In genomic region chr5:32413083-32413482, GRCm38 (mm10) we compare ENCODE assay signal across 8 mouse cellular contexts. TPM values are rescaled to one million over a fixed set of nuclear protein-coding genes. Genes with fewer than 3 reads are reported as not detected.
DNase-seq lines count a peak whose midpoint lies in the region; ATAC-seq lines count a peak whose summit lies in the region.

No protein-coding gene starts in this region.

- H3K9ac ChIP-seq in embryonic facial prominence, embryonic 12.5 days: no peak overlapping the region
- H3K9ac ChIP-seq in heart, embryonic 12.5 days: no peak overlapping the region
- H3K9ac ChIP-seq in limb, embryonic 12.5 days (replicated peaks): no peak overlapping the region

- H3K4me1 ChIP-seq in embryonic facial prominence, embryonic 12.5 days: peaks cover 28% of the 10 kb centered on the region
- H3K4me1 ChIP-seq in heart, embryonic 12.5 days (replicated peaks): peaks cover 61% of the 10 kb centered on the region
- H3K4me1 ChIP-seq in limb, embryonic 12.5 days (replicated peaks): peaks cover 38% of the 10 kb centered on the region

- no peaks in the 10 kb centered on the region for H3K9me3 ChIP-seq in embryonic facial prominence, embryonic 12.5 days
- H3K9me3 ChIP-seq in heart, embryonic 12.5 days (replicated peaks): no peaks in the 10 kb centered on the region
- no peaks in the 10 kb centered on the region for H3K9me3 ChIP-seq in limb, embryonic 12.5 days

- H3K27me3 ChIP-seq in embryonic facial prominence, embryonic 12.5 days: no peaks in the 10 kb centered on the region
- H3K27me3 ChIP-seq in heart, embryonic 12.5 days (replicated peaks): no peaks in the 10 kb centered on the region
- no peaks in the 10 kb centered on the region for H3K27me3 ChIP-seq in limb, embryonic 12.5 days

- WGBS in embryonic facial prominence, embryonic 12.5 days: 41% methylated on average over 2 of the region's 2 CpGs
- WGBS in heart, embryonic 12.5 days: 80% methylated on average over 2 of the region's 2 CpGs
- WGBS in limb, embryonic 12.5 days: 33% methylated on average over 2 of the region's 2 CpGs

- no peaks in the 10 kb centered on the region for H3K36me3 ChIP-seq in embryonic facial prominence, embryonic 12.5 days
- no peaks in the 10 kb centered on the region for H3K36me3 ChIP-seq in heart, embryonic 12.5 days
- H3K36me3 ChIP-seq in limb, embryonic 12.5 days: no peaks in the 10 kb centered on the region

- peak; percentile 24 for DNase-seq in kidney, adult 11 months
- no peak for DNase-seq in kidney, adult 18-20 months
- no peak for DNase-seq in left cerebral cortex, postnatal 25 days (ENCODE audit: low spot score in 2 of 2)
- DNase-seq in right cerebral cortex, adult 18-20 months: no peak
- no peak for DNase-seq in left cerebral cortex, adult 9 months (ENCODE audit: low spot score in 2 of 2)

- ATAC-seq in embryonic facial prominence, embryonic 12.5 days (ENCODE audit: insufficient number of reproducible peaks, insufficient read depth, low FRiP score, low TSS enrichment): no peak
- no peak for ATAC-seq in heart, embryonic 12.5 days (ENCODE audit: insufficient number of reproducible peaks, low FRiP score)
- peak; percentile 16; the same call in 1 of the 2 replicates for ATAC-seq in limb, embryonic 12.5 days (ENCODE audit: insufficient number of reproducible peaks, insufficient read depth, low FRiP score, low TSS enrichment, low read depth)

- no peak overlapping the region for H3K4me3 ChIP-seq in embryonic facial prominence, embryonic 12.5 days
- H3K4me3 ChIP-seq in heart, embryonic 12.5 days: no peak overlapping the region
- H3K4me3 ChIP-seq in limb, embryonic 12.5 days (replicated peaks): no peak overlapping the region

- intact Hi-C loops in left cerebral cortex, postnatal 25 days (cut with DNase I): loop anchor here (5.0 kb wide), 1 partner anchor 61 kb away; no protein-coding TSS in a partner anchor

- peak overlapping the region; percentile 74 for H3K27ac ChIP-seq in embryonic facial prominence, embryonic 12.5 days
- H3K27ac ChIP-seq in heart, embryonic 12.5 days (ENCODE audit: poor library complexity, severe bottlenecking): peak overlapping the region; percentile 44; the same call in 1 of the 2 replicates
- peak overlapping the region; percentile 92 for H3K27ac ChIP-seq in limb, embryonic 12.5 days

- no peak overlapping the region for H3K4me2 ChIP-seq in embryonic facial prominence, embryonic 12.5 days (replicated peaks)
- H3K4me2 ChIP-seq in heart, embryonic 12.5 days: no peak overlapping the region
- no peak overlapping the region for H3K4me2 ChIP-seq in limb, embryonic 12.5 days

RNA-seq across cellular contexts. Expression of gene Ppp1cb, which starts 45.6 kb away (rescaled TPM):
- polyA plus RNA-seq in embryonic facial prominence, embryonic 12.5 days (2016; fragmentation: Nextera tagmentation; extraction: Ambion mirVana): 187 and 199 TPM in 2 replicates
- 283 and 290 TPM in 2 replicates for polyA plus RNA-seq in heart, embryonic 12.5 days (2016; fragmentation: Nextera tagmentation; extraction: Ambion mirVana)
- 222 and 236 TPM in 2 replicates for polyA plus RNA-seq in limb, embryonic 12.5 days (2016; fragmentation: Nextera tagmentation; extraction: Ambion mirVana)
- 100 to 1,000 TPM; 384 to 386 TPM for total RNA-seq in left cerebral cortex, postnatal 25 days (2021)
